16 mouse cellular contexts compared by ENCODE assay signal in the genomic region with DNA sequence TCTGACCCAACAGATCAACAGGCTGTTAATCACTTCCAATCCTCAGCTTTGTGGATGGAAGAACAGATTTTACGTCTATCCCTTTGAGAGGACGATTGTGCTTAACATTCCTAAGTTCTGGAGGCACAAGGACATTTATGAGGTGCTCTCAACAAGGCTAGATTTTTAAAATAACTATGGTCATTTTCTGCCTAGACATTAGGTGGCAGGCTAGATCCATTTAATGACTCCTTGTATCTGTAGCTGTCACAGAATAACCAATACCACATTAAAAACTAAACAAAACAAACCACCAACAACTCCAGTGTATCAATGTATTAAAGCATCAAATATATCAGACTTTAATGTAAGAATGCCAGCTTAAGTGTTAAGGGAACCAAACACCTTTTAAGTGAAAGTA. TPM values are rescaled to one million over a fixed set of nuclear protein-coding genes. Genes with fewer than 3 reads are reported as not detected.
DNase-seq lines count a peak whose midpoint lies in the region; ATAC-seq and TF ChIP-seq lines count a peak whose summit lies in the region.
"Had no signal": no experiment of that assay in that cellular context is flagged by ENCODE, and none has a peak within 500 bp of the region (broad histone marks: within the 10 kb centered on the region; RNA-seq: fewer than 3 reads in every experiment).

No protein-coding gene starts in this region.

- dilution Hi-C loops in CH12.LX (cut with MboI; ENCODE audit: extremely low pct_ligation_motif_present, extremely low pct_unique_long_range_greater_than_20kb, low sequenced_read_pairs), result no loop called here

- no peak for TF ChIP-seq EP300 in CH12.LX (IDR thresholded peaks at IDR 0.05; ENCODE audit: low read length)

- TF ChIP-seq RAD21 in CH12.LX (IDR thresholded peaks at IDR 0.05; ENCODE audit: low read depth, low read length), result peak; percentile 88

- no peak overlapping the region for H3K4me2 ChIP-seq in kidney, embryonic 15.5 days
- H3K4me2 ChIP-seq in CH12.LX (ENCODE audit: insufficient read depth, low read depth, poor library complexity, severe bottlenecking), result no peak overlapping the region; the same call in 1 of the 2 replicates
- H3K4me2 ChIP-seq: heart, embryonic 13.5 days; hindbrain, embryonic 13.5 days; liver, embryonic 15.5 days; midbrain, embryonic 13.5 days; neural tube, embryonic 15.5 days had no signal

- H3K4me3 ChIP-seq in kidney, embryonic 15.5 days (replicated peaks), result no peak overlapping the region
- H3K4me3 ChIP-seq in CH12.LX (replicated peaks in 1 of 3; ENCODE audit: low read depth in 2 of 3, low read length in 2 of 3, poor library complexity in 1 of 3), result no peak overlapping the region
- H3K4me3 ChIP-seq: heart, embryonic 13.5 days; hindbrain, embryonic 13.5 days; liver, embryonic 15.5 days; midbrain, embryonic 13.5 days; neural tube, embryonic 15.5 days had no signal

- intact Hi-C loops in left cerebral cortex, postnatal 4 days (cut with DNase I), result no loop called here

- TF ChIP-seq CTCF in CH12.LX (conservative IDR thresholded peaks at IDR 0.05 in 1 of 2, IDR thresholded peaks at IDR 0.05 in 1 of 2; ENCODE audit: low read depth in 2 of 2, low read length in 2 of 2), result peak in 1 of 2 experiments; percentile 70; a peak in 2 of 4 replicates

- H3K9me3 ChIP-seq in kidney, embryonic 15.5 days (replicated peaks), result no peaks in the 10 kb centered on the region
- no peaks in the 10 kb centered on the region for H3K9me3 ChIP-seq in CH12.LX (replicated peaks; ENCODE audit: low read length)
- H3K9me3 ChIP-seq: heart, embryonic 13.5 days; hindbrain, embryonic 13.5 days; liver, embryonic 15.5 days; midbrain, embryonic 13.5 days; neural tube, embryonic 15.5 days had no signal

- H3K36me3 ChIP-seq in kidney, embryonic 15.5 days, result no peaks in the 10 kb centered on the region
- no peaks in the 10 kb centered on the region for H3K36me3 ChIP-seq in CH12.LX (replicated peaks in 1 of 2; ENCODE audit: control insufficient read depth in 1 of 2, insufficient read depth in 1 of 2, low read length in 1 of 2)
- H3K36me3 ChIP-seq: heart, embryonic 13.5 days; hindbrain, embryonic 13.5 days; liver, embryonic 15.5 days; midbrain, embryonic 13.5 days; neural tube, embryonic 15.5 days had no signal

- ATAC-seq in kidney, embryonic 15.5 days (replicated peaks; ENCODE audit: low FRiP score), result no peak
- peak; percentile 69 to 72; a peak in 3 of 4 replicates for ATAC-seq in hematopoietic stem cell, adult 5-6 weeks (replicated peaks in 1 of 2; ENCODE audit: insufficient read depth in 1 of 2, low FRiP score in 2 of 2, low TSS enrichment in 1 of 2, low read depth in 1 of 2, poor library complexity in 2 of 2, severe bottlenecking in 2 of 2)
- ATAC-seq: midbrain, embryonic 13.5 days had no signal

- WGBS in kidney, embryonic 15.5 days, result 35% methylated on average over 2 of the region's 2 CpGs

- TF ChIP-seq POLR2A in CH12.LX (IDR thresholded peaks at IDR 0.05; ENCODE audit: low read depth, low read length), result no peak

- no peaks in the 10 kb centered on the region for H3K79me2 ChIP-seq in CH12.LX (replicated peaks; ENCODE audit: control insufficient read depth, extremely low read depth, insufficient read depth, poor library complexity, severe bottlenecking)

- no peaks in the 10 kb centered on the region for H3K27me3 ChIP-seq in kidney, embryonic 15.5 days
- H3K27me3 ChIP-seq in CH12.LX (replicated peaks), result no peaks in the 10 kb centered on the region
- H3K27me3 ChIP-seq: heart, embryonic 13.5 days; hindbrain, embryonic 13.5 days; liver, embryonic 15.5 days; midbrain, embryonic 13.5 days; neural tube, embryonic 15.5 days had no signal

- H3K9ac ChIP-seq in kidney, embryonic 15.5 days, result no peak overlapping the region
- no peak overlapping the region for H3K9ac ChIP-seq in CH12.LX (ENCODE audit: insufficient read depth, low read depth)
- H3K9ac ChIP-seq: heart, embryonic 13.5 days; hindbrain, embryonic 13.5 days; liver, embryonic 15.5 days; midbrain, embryonic 13.5 days; neural tube, embryonic 15.5 days had no signal

- in situ Hi-C loops in CH12.LX (cut with MboI; ENCODE audit: low pct_ligation_motif_present, low pct_unique_long_range_greater_than_20kb, low sequenced_read_pairs), result loop anchor here (25.0 kb wide), 1 partner anchor 1787 kb away; a partner anchor contains a TSS

- H3K27ac ChIP-seq in kidney, embryonic 15.5 days, result no peak overlapping the region
- no peak overlapping the region for H3K27ac ChIP-seq in CH12.LX (ENCODE audit: insufficient read depth, low read depth)
- H3K27ac ChIP-seq: heart, embryonic 13.5 days; hindbrain, embryonic 13.5 days; liver, embryonic 15.5 days; midbrain, embryonic 13.5 days; neural tube, embryonic 15.5 days had no signal

- DNase-seq in kidney, postnatal 14 days, result peak; percentile 10
- DNase-seq in A20 (ENCODE audit: low read depth, low spot score) (peak; percentile 27), CH12.LX (ENCODE audit: extremely low read depth) (no peak)
- DNase-seq in adrenal gland, postnatal 4 days (ENCODE audit: low spot score in 2 of 2), result no peak
- no peak for DNase-seq in left cerebral cortex, postnatal 4 days
- DNase-seq: adrenal gland, postnatal 14 days; cerebellum, adult 11-12 months had no signal

- no peaks in the 10 kb centered on the region for H3K4me1 ChIP-seq in kidney, embryonic 15.5 days
- H3K4me1 ChIP-seq in CH12.LX (ENCODE audit: control insufficient read depth in 1 of 2, insufficient read depth in 2 of 2), result no peaks in the 10 kb centered on the region
- H3K4me1 ChIP-seq: heart, embryonic 13.5 days; hindbrain, embryonic 13.5 days; liver, embryonic 15.5 days; midbrain, embryonic 13.5 days; neural tube, embryonic 15.5 days had no signal

TF ChIP-seq in CH12.LX, 34 proteins besides CTCF, POLR2A, EP300 and RAD21:
- TF ChIP-seq MAFK (IDR thresholded peaks at IDR 0.05; ENCODE audit: insufficient replicate concordance, low read length), result no peak
- TF ChIP-seq GABPA (IDR thresholded peaks at IDR 0.05; ENCODE audit: insufficient replicate concordance, low read depth, low read length), result no peak
- no peak for TF ChIP-seq MYC (IDR thresholded peaks at IDR 0.05; ENCODE audit: low read depth, low read length)
- TF ChIP-seq BHLHE40 (IDR thresholded peaks at IDR 0.05; ENCODE audit: low read depth, low read length), result no peak
- TF ChIP-seq ZNF384 (IDR thresholded peaks at IDR 0.05; ENCODE audit: low read depth, low read length), result no peak
- TF ChIP-seq MAZ (IDR thresholded peaks at IDR 0.05; ENCODE audit: low read depth, low read length), result no peak
- no peak for TF ChIP-seq RCOR1 (conservative IDR thresholded peaks at IDR 0.05; ENCODE audit: low read depth, low read length)
- TF ChIP-seq JUN (IDR thresholded peaks at IDR 0.05; ENCODE audit: insufficient read depth, low read depth, low read length), result no peak
- TF ChIP-seq NRF1 (IDR thresholded peaks at IDR 0.05; ENCODE audit: low read depth, low read length), result no peak
- TF ChIP-seq ZC3H11A (IDR thresholded peaks at IDR 0.05; ENCODE audit: low read depth, low read length), result 0 out of 2 replicates have a peak, but pooled peaks have one; percentile 6
- TF ChIP-seq SMC3 (IDR thresholded peaks at IDR 0.05; ENCODE audit: low read depth, low read length), result peak; percentile 47
- TF ChIP-seq ETS1 (conservative IDR thresholded peaks at IDR 0.05; ENCODE audit: low read depth, low read length), result no peak
- no peak for TF ChIP-seq KAT2A (IDR thresholded peaks at IDR 0.05; ENCODE audit: insufficient replicate concordance, low read length)
- no peak for TF ChIP-seq SIN3A (IDR thresholded peaks at IDR 0.05; ENCODE audit: low read length)
- no peak for TF ChIP-seq ELF1 (IDR thresholded peaks at IDR 0.05; ENCODE audit: low read depth, low read length)

RNA-seq across cellular contexts. Expression of a gene that starts 2.4 kb away (rescaled TPM):
- not detected in 2 replicates for polyA plus RNA-seq in kidney, embryonic 15.5 days (2015; fragmentation: Nextera tagmentation; extraction: Ambion mirVana)
- total RNA-seq in CH12.LX (2012; rRNA removed) (not detected in 2 replicates), CH12.LX (2014; rRNA removed) (not detected in 2 replicates)
- not detected in 2 replicates for polyA plus RNA-seq in CH12.LX (2012; ENCODE audit: insufficient read length, low read depth)
- total RNA-seq in hematopoietic stem cell, adult 5-6 weeks (2017), result 0.31 TPM in 1 of 2 replicates, not detected in the other
- not detected for total RNA-seq in adrenal gland, postnatal 4 days (2021)
- total RNA-seq in left cerebral cortex, postnatal 4 days (2021), result not detected
- total RNA-seq: adrenal gland, postnatal 14 days; left cerebral cortex, postnatal 25 days had no signal
- polyA plus RNA-seq: heart, embryonic 13.5 days; midbrain, embryonic 13.5 days had no signal

RNA-seq across cellular contexts. Expression of a gene that starts 16.3 kb away (rescaled TPM):
- not detected in 2 replicates for polyA plus RNA-seq in kidney, embryonic 15.5 days (2015; fragmentation: Nextera tagmentation; extraction: Ambion mirVana)
- total RNA-seq in CH12.LX (2012; rRNA removed) (not detected in 2 replicates), CH12.LX (2014; rRNA removed) (0.49 TPM in 1 of 2 replicates, not detected in the other)
- polyA plus RNA-seq in CH12.LX (2012; ENCODE audit: insufficient read length, low read depth), result not detected in 2 replicates
- total RNA-seq in hematopoietic stem cell, adult 5-6 weeks (2017), result 2.4 and 9.5 TPM in 2 replicates
- total RNA-seq in adrenal gland, postnatal 4 days (2021), result 1 to 10 TPM in 1 of 2 experiments, under 1 TPM in 1; 0.56 to 1.1 TPM
- total RNA-seq in left cerebral cortex, postnatal 4 days (2021), result not detected
- total RNA-seq: adrenal gland, postnatal 14 days; left cerebral cortex, postnatal 25 days had no signal
- polyA plus RNA-seq: heart, embryonic 13.5 days; hindbrain, embryonic 13.5 days; midbrain, embryonic 13.5 days; neural tube, embryonic 15.5 days; testis, adult 2 months had no signal

RNA-seq across cellular contexts. Expression of a gene that starts 42.4 kb away (rescaled TPM):
- polyA plus RNA-seq in kidney, embryonic 15.5 days (2015; fragmentation: Nextera tagmentation; extraction: Ambion mirVana), result 60.8 and 62.8 TPM in 2 replicates
- total RNA-seq in CH12.LX (2012; rRNA removed) (43.9 and 46.3 TPM in 2 replicates), CH12.LX (2014; rRNA removed) (75.2 and 80.8 TPM in 2 replicates)
- polyA plus RNA-seq in CH12.LX (2012; ENCODE audit: insufficient read length, low read depth), result 96.2 and 102 TPM in 2 replicates
- total RNA-seq in hematopoietic stem cell, adult 5-6 weeks (2017), result 147 and 152 TPM in 2 replicates
- 100 to 1,000 TPM; 135 to 141 TPM for total RNA-seq in adrenal gland, postnatal 4 days (2021)
- 100 to 1,000 TPM; 206 to 217 TPM for total RNA-seq in left cerebral cortex, postnatal 4 days (2021)

RNA-seq across cellular contexts. Expression of a gene that starts 48.3 kb away (rescaled TPM):
- not detected in 2 replicates for polyA plus RNA-seq in kidney, embryonic 15.5 days (2015; fragmentation: Nextera tagmentation; extraction: Ambion mirVana)
- not detected in 2 replicates for total RNA-seq in CH12.LX (2012; rRNA removed)
- not detected in 2 replicates for total RNA-seq in CH12.LX (2014; rRNA removed)
- not detected in 2 replicates for polyA plus RNA-seq in CH12.LX (2012; ENCODE audit: insufficient read length, low read depth)
- total RNA-seq in hematopoietic stem cell, adult 5-6 weeks (2017), result 5.2 and 7.7 TPM in 2 replicates
- under 1 TPM; 0.25 to 0.34 TPM for total RNA-seq in adrenal gland, postnatal 4 days (2021)
- not detected for total RNA-seq in left cerebral cortex, postnatal 4 days (2021)
- total RNA-seq: adrenal gland, postnatal 14 days; left cerebral cortex, postnatal 25 days had no signal
- polyA plus RNA-seq: heart, embryonic 13.5 days; testis, adult 2 months had no signal

Comparison
In these comparisons a context has a peak if more than half of its experiments do, and no peak if none do; other contexts are left out.
1. DNase-seq: peak in kidney, postnatal 14 days (single experiment) and A20 (single experiment); none in CH12.LX (single experiment), adrenal gland, postnatal 4 days (0 of 2) and left cerebral cortex, postnatal 4 days (single experiment).